Mouse (Mus musculus) lung, embryonic 14.5 days (tissue): ENCODE measurements around the gene Impg1. TPM values are rescaled to one million over a fixed set of nuclear protein-coding genes. Genes with fewer than 3 reads are reported as not detected.
"Not testable (repeated sequence)": the region's sequence is repeated elsewhere in the genome, so short reads cannot be mapped to it uniquely, and the experiment has no call there.

Experiments
- ATAC-seq: fragments of 200-750 bp; cut with Nextera tagmentation; 2 replicates; pipeline ENCODE4 v1.8.0; 2017; ENCODE audit warnings: mild to moderate bottlenecking, moderate TSS enrichment, moderate library complexity; ENCODE audit not compliant: insufficient read depth
- DNase-seq: peaks from one replicate; pipeline ENCODE4 v3.0.0-alpha.2; 2015
- H3K27ac ChIP-seq: fragments of 300-500 bp; sonication (generic); 2 replicates; pipeline ENCODE4 v1.5.1; 2014; ENCODE audit warnings: low read depth, mild to moderate bottlenecking, moderate library complexity
- H3K27me3 ChIP-seq: fragments of 300-500 bp; sonication (generic); 2 replicates; pipeline ENCODE4 v1.6.1; 2014; ENCODE audit warnings: low read length, control low read depth; ENCODE audit not compliant: insufficient read depth
- H3K36me3 ChIP-seq: fragments of 300-500 bp; sonication (generic); 2 replicates; pipeline ENCODE4 v1.6.1; 2014; ENCODE audit warnings: control low read depth; ENCODE audit not compliant: insufficient read depth
- H3K4me1 ChIP-seq: fragments of 300-500 bp; sonication (generic); 2 replicates; pipeline ENCODE4 v1.6.1; 2014; ENCODE audit warnings: antibody characterized with exemption, control low read depth; ENCODE audit not compliant: insufficient read depth
- H3K4me2 ChIP-seq: fragments of 300-500 bp; sonication (generic); 2 replicates; pipeline ENCODE4 v1.6.1; 2014; ENCODE audit warnings: mild to moderate bottlenecking
- H3K4me3 ChIP-seq: fragments of 300-500 bp; sonication (generic); 2 replicates; pipeline ENCODE4 v1.5.1; 2014; ENCODE audit warnings: low read depth, low read length
- H3K9ac ChIP-seq: fragments of 300-500 bp; sonication (generic); 2 replicates; pipeline ENCODE4 v1.6.1; 2014
- H3K9me3 ChIP-seq: fragments of 300-500 bp; sonication (generic); 2 replicates; pipeline ENCODE4 v1.6.1; 2016; ENCODE audit warnings: low read depth, low read length, control low read depth
- CTCF ChIP-seq: IDR thresholded peaks from 2 replicates; pipeline ENCODE4 v1.5.1; 2016; ENCODE audit warnings: antibody characterized with exemption, low read depth
- WGBS: fragments of 180-500 bp; shearing (Covaris S2); extraction: QIAGEN DNeasy Blood & Tissue Kit; methylation state at CpG from one replicate; pipeline ENCODE4 v1.1.7; 2014; 5-methylcytosine and 5-hydroxymethylcytosine counted together
- polyA plus RNA-seq: library from polyadenylated mRNA; unstranded; fragments of >200 nt; fragmentation: Nextera tagmentation; extraction: Ambion mirVana; gene quantifications from 2 replicates; pipeline ENCODE4 v1.2.1, GENCODE M21; 2014

Impg1 gene
- polyA plus RNA-seq, 1 experiment from 2014 or later, result 0.05 TPM

DNA sequence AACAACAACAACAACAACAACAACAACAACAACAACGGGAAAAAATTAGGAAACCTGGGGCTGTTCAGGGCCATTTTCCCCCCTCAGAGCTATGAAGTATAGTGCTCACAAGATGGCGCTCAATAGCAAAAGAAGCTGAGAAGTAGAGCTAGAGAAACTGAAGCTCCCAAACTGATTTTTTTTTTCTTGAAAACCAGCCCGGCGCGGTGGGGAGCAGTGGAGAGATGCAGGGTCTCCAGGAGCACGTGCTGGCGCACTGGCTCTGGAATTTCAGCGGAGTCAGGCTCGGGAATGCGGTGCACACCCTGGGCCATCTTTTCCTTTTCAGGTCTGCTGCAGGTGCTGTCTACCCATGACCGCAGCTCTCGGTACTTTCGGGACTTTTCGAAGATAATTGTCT lies 133.1 kb downstream of the Impg1 start:
- H3K9ac ChIP-seq, result 0 out of 2 replicates have a peak overlapping the region, but pooled peaks have one; percentile 29
- no peaks in the 10 kb centered on the region for H3K27me3 ChIP-seq
- peak; percentile 69 for TF ChIP-seq CTCF
- no peak overlapping the region for H3K27ac ChIP-seq
- H3K36me3 ChIP-seq, result no peaks in the 10 kb centered on the region
- WGBS, result 19% methylated on average over 14 of the region's 14 CpGs
- no peaks in the 10 kb centered on the region for H3K9me3 ChIP-seq
- DNase-seq, result peak; percentile 90
- H3K4me3 ChIP-seq, result peak overlapping the region; percentile 27
- no peaks in the 10 kb centered on the region; the same call in none of the 2 replicates for H3K4me1 ChIP-seq
- H3K4me2 ChIP-seq, result peak overlapping the region; percentile 63
- ATAC-seq, result peak; percentile 71

DNA sequence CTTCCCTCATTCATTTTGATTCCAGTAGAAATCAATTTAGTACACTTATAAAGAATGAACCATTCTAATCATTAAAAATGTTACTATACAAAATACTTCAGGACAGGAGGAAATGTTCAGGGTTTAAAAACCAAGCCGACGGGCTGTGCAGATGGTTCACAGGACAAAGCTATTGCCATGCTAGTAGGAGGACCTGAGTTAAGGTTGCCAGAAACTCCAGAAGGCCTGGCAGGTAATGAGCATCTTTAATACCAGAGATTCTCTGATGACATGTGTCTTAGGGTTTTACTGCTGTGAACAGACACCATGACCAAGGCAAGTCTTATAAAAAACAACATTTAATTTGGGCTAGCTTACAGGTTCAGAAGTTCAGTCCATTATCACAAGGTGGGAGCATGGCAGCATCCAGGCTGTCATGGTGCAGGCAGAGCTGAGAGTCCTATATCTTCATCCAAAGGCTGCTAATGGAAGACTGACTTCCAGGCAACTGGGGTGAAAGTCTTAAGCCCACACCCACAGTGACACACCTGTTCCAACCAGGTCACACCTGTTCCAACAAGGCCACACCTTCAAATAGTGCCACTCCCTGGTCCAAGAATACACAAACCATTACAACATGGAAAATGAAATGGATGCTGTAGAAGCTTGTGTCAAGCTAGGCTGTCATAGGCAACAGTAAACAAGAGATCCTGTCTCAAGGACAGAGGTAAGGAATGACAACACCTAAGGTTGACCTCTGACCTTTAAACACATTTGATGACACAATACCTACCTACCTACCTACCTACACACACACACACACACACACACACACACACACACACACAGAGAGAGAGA lies 144.0 kb downstream of the Impg1 start:
- not testable (repeated sequence) for ATAC-seq, H3K9ac ChIP-seq, H3K36me3 ChIP-seq, H3K4me1 ChIP-seq, H3K27me3 ChIP-seq, DNase-seq, H3K4me2 ChIP-seq, H3K9me3 ChIP-seq, H3K27ac ChIP-seq, H3K4me3 ChIP-seq
- WGBS, result 89% methylated on average over 2 of the region's 2 CpGs

DNA sequence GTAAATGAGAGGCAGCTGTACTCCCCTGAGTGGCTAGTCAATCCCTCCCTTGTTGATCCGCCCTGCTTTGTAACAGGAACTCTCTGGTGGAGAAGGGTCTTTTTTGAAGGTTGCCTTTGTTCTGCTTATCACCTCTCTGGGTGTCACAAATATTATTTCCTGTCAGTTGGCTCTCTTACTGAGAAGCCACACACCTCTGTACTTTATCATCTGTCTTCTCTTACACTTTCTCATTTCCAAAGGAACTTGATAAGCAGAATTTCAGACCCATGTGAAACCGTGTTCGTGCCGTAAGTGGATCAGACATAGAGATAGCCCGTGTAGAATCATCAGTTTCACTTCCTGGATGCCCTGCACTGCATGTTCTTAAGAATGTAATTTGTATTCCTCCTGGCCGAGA lies 147.3 kb downstream of the Impg1 start:
- TF ChIP-seq CTCF, result no peak
- WGBS, result 69% methylated on average over 6 of the region's 6 CpGs
- no peaks in the 10 kb centered on the region for H3K27me3 ChIP-seq

DNA sequence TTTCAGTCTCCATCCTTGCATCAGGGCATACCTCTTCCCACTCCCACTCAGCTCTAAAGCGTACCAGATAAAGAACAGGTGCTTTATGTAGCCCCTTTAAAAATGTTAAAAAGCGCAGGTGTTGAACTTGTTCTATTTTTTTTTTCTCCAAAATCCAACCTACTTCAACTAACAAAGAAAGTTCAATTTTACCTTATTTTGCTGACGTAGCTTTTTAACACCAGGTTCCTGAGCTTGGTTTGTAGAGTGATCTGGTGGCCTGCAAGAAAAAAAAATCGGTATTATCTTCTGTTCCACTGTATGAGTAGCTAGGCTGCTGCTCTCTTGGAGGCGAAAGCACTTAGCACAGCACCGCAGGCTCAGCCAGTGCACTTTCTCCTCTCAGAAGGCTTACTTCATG lies 149.4 kb downstream of the Impg1 start:
- no peaks in the 10 kb centered on the region for H3K36me3 ChIP-seq
- H3K27me3 ChIP-seq, result no peaks in the 10 kb centered on the region
- H3K4me3 ChIP-seq, result no peak overlapping the region
- ATAC-seq, result no peak
- no peak overlapping the region for H3K4me2 ChIP-seq
- no peak for TF ChIP-seq CTCF
- H3K27ac ChIP-seq, result no peak overlapping the region
- WGBS, result 92% methylated on average over 6 of the region's 6 CpGs
- H3K4me1 ChIP-seq, result no peaks in the 10 kb centered on the region
- no peak for DNase-seq
- H3K9me3 ChIP-seq, result no peaks in the 10 kb centered on the region
- no peak overlapping the region for H3K9ac ChIP-seq

More for the DNA sequence above, 147.3 kb downstream of the Impg1 start:
- H3K4me2 ChIP-seq, result no peak overlapping the region
- H3K27ac ChIP-seq, result no peak overlapping the region
- no peaks in the 10 kb centered on the region for H3K9me3 ChIP-seq
- H3K4me3 ChIP-seq, result no peak overlapping the region
- DNase-seq (no peak), ATAC-seq (no peak)
- no peaks in the 10 kb centered on the region for H3K4me1 ChIP-seq
- H3K36me3 ChIP-seq, result no peaks in the 10 kb centered on the region
- H3K9ac ChIP-seq, result no peak overlapping the region

DNA sequence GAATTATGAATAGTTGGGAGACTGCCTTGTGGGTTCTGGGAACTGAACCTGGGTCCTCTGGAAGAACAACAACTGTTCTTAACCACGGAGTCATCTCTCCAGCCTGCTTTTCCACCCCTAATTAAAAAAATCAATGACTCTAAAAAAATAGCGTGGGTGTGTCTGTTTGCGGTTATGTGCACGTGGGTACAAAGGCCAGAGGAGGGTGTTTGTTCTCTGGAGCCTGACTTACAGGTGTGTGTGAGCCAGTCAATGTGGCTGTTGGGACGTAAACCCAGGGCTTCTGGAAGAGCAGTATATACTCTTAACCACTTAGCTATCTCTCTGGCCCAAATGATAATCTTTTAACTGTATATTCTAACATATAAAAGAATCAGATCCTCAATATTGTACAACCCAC lies 151.7 kb downstream of the Impg1 start:
- Histone ChIP-seq H3K27me3 (no peaks in the 10 kb centered on the region), H3K9me3 (no peaks in the 10 kb centered on the region), H3K4me1 (no peaks in the 10 kb centered on the region), H3K36me3 (peaks cover 3% of the 10 kb centered on the region; the same call in 1 of the 2 replicates), H3K9ac (no peak overlapping the region), H3K27ac (no peak overlapping the region), H3K4me3 (no peak overlapping the region), H3K4me2 (no peak overlapping the region)
- no peak for TF ChIP-seq CTCF
- WGBS, result 80% methylated on average over 5 of the region's 5 CpGs
- ATAC-seq, result no peak
- DNase-seq, result no peak

DNA sequence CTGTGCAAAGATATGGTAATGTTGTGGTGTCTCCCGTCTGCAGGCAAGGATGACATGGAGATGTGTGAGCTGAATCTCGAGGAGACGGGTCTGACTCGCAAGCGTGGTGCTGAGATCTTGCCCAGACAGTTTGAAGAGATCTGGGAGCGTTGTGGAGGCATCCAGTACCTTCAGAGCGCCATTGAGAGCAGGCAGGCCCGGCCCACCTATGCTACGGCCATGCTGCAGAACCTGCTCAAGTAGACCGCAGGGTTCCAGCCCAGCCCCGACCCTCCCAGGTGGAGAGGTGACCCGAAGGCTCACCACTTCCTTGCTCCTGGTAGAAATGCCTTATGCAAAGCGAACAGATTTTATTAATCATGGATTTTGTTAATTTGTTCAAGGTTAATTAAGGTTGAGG lies 157.7 kb downstream of the Impg1 start:
- Histone ChIP-seq H3K27ac (no peak overlapping the region), H3K27me3 (no peaks in the 10 kb centered on the region), H3K4me3 (no peak overlapping the region), H3K4me2 (no peak overlapping the region), H3K9ac (no peak overlapping the region), H3K9me3 (no peaks in the 10 kb centered on the region), H3K4me1 (no peaks in the 10 kb centered on the region), H3K36me3 (peaks cover 10% of the 10 kb centered on the region; the same call in 1 of the 2 replicates)
- DNase-seq, result no peak
- ATAC-seq, result no peak
- 85% methylated on average over 13 of the region's 13 CpGs for WGBS
- TF ChIP-seq CTCF, result no peak

DNA sequence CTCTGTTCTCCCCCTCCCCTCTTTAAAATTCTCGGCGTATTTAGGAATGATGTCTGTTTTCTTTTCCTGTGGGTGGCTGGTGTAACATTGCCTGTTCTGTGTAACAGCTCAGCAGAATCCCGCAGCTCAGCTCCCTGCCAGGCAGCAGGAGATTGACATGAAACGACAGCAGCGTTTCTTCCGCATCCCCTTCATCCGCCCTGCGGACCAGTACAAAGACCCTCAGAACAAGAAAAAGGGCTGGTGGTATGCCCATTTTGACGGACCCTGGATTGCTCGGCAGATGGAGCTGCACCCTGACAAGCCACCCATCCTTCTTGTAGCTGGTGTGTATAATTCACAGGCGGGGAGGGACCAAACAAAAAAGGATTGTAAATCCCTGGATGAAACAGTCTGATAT lies 158.4 kb downstream of the Impg1 start:
- Histone ChIP-seq H3K9ac (no peak overlapping the region), H3K4me3 (no peak overlapping the region), H3K4me1 (no peaks in the 10 kb centered on the region), H3K9me3 (no peaks in the 10 kb centered on the region), H3K27me3 (no peaks in the 10 kb centered on the region), H3K36me3 (peaks cover 10% of the 10 kb centered on the region; the same call in 1 of the 2 replicates), H3K4me2 (no peak overlapping the region), H3K27ac (no peak overlapping the region)
- TF ChIP-seq CTCF, result no peak
- ATAC-seq (no peak), DNase-seq (no peak)
- 60% methylated on average over 11 of the region's 11 CpGs for WGBS
